Mouse (Mus musculus) liver, postnatal 0 days (tissue): Measurements from ENCODE around the gene Nsg2.

Source experiments
- CTCF ChIP-seq: sonication (generic); IDR thresholded peaks from 2 replicates; pipeline ENCODE4 v1.5.1; 2016; ENCODE audit warnings: antibody characterized with exemption, low read depth
- EP300 ChIP-seq: IDR thresholded peaks from 2 replicates; pipeline ENCODE4 v1.6.1; 2016; ENCODE audit warnings: antibody characterized with exemption, low read depth, mild to moderate bottlenecking

DNA sequence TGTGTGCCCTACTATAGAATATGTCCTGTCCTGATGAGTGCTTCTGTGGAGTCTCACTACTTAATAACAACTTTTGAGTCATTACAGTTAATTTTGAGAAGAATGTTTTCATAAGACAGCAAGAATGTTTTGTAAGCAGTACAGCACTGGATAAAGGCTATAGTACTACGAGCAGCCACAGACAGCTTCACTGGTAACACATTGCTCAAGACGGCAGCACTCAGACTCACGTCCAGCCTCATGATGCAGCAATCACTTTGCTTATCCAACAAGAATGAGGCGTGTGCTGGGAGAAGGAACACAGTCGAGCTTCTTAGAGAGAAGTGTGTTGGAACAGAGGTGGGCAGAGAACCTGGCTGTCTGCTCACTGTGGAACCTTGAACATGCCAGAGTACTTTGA lies 24.1 kb upstream of the Nsg2 start:
- TF ChIP-seq EP300, result no peak
- TF ChIP-seq CTCF, result no peak
